8 mouse cellular contexts compared by ENCODE assay signal in genomic region chr2:135711925-135712288, GRCm38 (mm10). TPM values are rescaled to one million over a fixed set of nuclear protein-coding genes. Genes with fewer than 3 reads are reported as not detected.
DNase-seq lines count a peak whose midpoint lies in the region; ATAC-seq and TF ChIP-seq lines count a peak whose summit lies in the region.

No protein-coding gene starts in this region.

- H3K27ac ChIP-seq in kidney, adult 2 months (ENCODE audit: insufficient read depth, low read depth, low read length): no peak overlapping the region
- peak overlapping the region; percentile 59; the same call in 1 of the 2 replicates for H3K27ac ChIP-seq in limb, embryonic 14.5 days (replicated peaks; ENCODE audit: low read depth, low read length)
- H3K27ac ChIP-seq in midbrain, embryonic 13.5 days: peak overlapping the region; percentile 75; the same call in 1 of the 2 replicates
- H3K27ac ChIP-seq in stomach, embryonic 14.5 days (ENCODE audit: low read length): peak overlapping the region; percentile 3; the same call in 1 of the 2 replicates

- no peaks in the 10 kb centered on the region for H3K9me3 ChIP-seq in limb, embryonic 14.5 days (ENCODE audit: control insufficient read depth, low read length)
- no peaks in the 10 kb centered on the region for H3K9me3 ChIP-seq in midbrain, embryonic 13.5 days
- no peaks in the 10 kb centered on the region for H3K9me3 ChIP-seq in stomach, embryonic 14.5 days (ENCODE audit: control insufficient read depth, low read depth, low read length)

- ATAC-seq in erythroblast, adult 5-6 weeks (replicated peaks; ENCODE audit: low FRiP score, poor library complexity, severe bottlenecking): 0 out of 2 replicates have a peak, but pooled peaks have one; percentile 49
- peak; percentile 76 for ATAC-seq in limb, embryonic 14.5 days (ENCODE audit: low FRiP score, low read depth)
- ATAC-seq in midbrain, embryonic 13.5 days: peak; percentile 88
- peak; percentile 70; the same call in 1 of the 2 replicates for ATAC-seq in stomach, embryonic 14.5 days (ENCODE audit: insufficient number of reproducible peaks, insufficient read depth, low FRiP score, low read depth)

- H3K36me3 ChIP-seq in kidney, adult 2 months (ENCODE audit: control insufficient read depth, insufficient read depth, low read length): no peaks in the 10 kb centered on the region
- no peaks in the 10 kb centered on the region for H3K36me3 ChIP-seq in limb, embryonic 14.5 days (ENCODE audit: control insufficient read depth, insufficient read depth, low read length)
- no peaks in the 10 kb centered on the region for H3K36me3 ChIP-seq in midbrain, embryonic 13.5 days
- no peaks in the 10 kb centered on the region for H3K36me3 ChIP-seq in stomach, embryonic 14.5 days (ENCODE audit: control insufficient read depth, insufficient read depth, low read length)

- no peaks in the 10 kb centered on the region for H3K27me3 ChIP-seq in kidney, adult 2 months (replicated peaks; ENCODE audit: control insufficient read depth, insufficient read depth, low read length)
- no peaks in the 10 kb centered on the region for H3K27me3 ChIP-seq in limb, embryonic 14.5 days (ENCODE audit: control insufficient read depth, insufficient read depth, low read length)
- H3K27me3 ChIP-seq in midbrain, embryonic 13.5 days: 0 out of 2 replicates have a peak, but pooled peaks cover 3% of the 10 kb centered on the region
- H3K27me3 ChIP-seq in stomach, embryonic 14.5 days (ENCODE audit: control insufficient read depth, insufficient read depth, low read length): no peaks in the 10 kb centered on the region

- no peak for TF ChIP-seq POLR2A in kidney, adult 2 months (IDR thresholded peaks at IDR 0.05; ENCODE audit: low read depth, low read length)
- no peak for TF ChIP-seq POLR2A in limb, embryonic 14.5 days (IDR thresholded peaks at IDR 0.05; ENCODE audit: borderline replicate concordance, extremely low read depth, insufficient read depth, insufficient read length)

- H3K4me3 ChIP-seq in kidney, adult 2 months (ENCODE audit: insufficient read depth, low read depth, low read length): no peak overlapping the region
- no peak overlapping the region for H3K4me3 ChIP-seq in limb, embryonic 14.5 days (replicated peaks; ENCODE audit: low read length)
- peak overlapping the region; percentile 25 for H3K4me3 ChIP-seq in midbrain, embryonic 13.5 days (replicated peaks)
- no peak overlapping the region for H3K4me3 ChIP-seq in stomach, embryonic 14.5 days (ENCODE audit: low read depth, low read length)

- peak; percentile 85 for DNase-seq in adrenal gland, adult 8-10 months
- peak; percentile 91 for DNase-seq in heart, adult 8-10 months (ENCODE audit: low spot score)
- DNase-seq in kidney, adult 2 months: peak; percentile 94
- peak; percentile 85 for DNase-seq in limb, embryonic 14.5 days (ENCODE audit: low spot score)
- no peak for DNase-seq in cerebellum, adult 11-12 months

- TF ChIP-seq CTCF in kidney, adult 2 months (conservative IDR thresholded peaks at IDR 0.05; ENCODE audit: insufficient read depth, insufficient read length, low read depth, low read length): no peak; the same call in 1 of the 2 replicates

- no peak overlapping the region for H3K9ac ChIP-seq in limb, embryonic 14.5 days (ENCODE audit: low read depth, low read length, severe bottlenecking)
- 0 out of 2 replicates have a peak overlapping the region, but pooled peaks have one; percentile 14 for H3K9ac ChIP-seq in midbrain, embryonic 13.5 days (replicated peaks)
- H3K9ac ChIP-seq in stomach, embryonic 14.5 days (replicated peaks; ENCODE audit: low read depth, low read length): no peak overlapping the region

- peaks cover 2% of the 10 kb centered on the region; the same call in 1 of the 2 replicates for H3K4me1 ChIP-seq in kidney, adult 2 months (ENCODE audit: control insufficient read depth, insufficient read depth, low read length)
- H3K4me1 ChIP-seq in limb, embryonic 14.5 days (ENCODE audit: control insufficient read depth, insufficient read depth, low read length): peaks cover 26% of the 10 kb centered on the region
- H3K4me1 ChIP-seq in midbrain, embryonic 13.5 days (replicated peaks): peaks cover 52% of the 10 kb centered on the region
- peaks cover 15% of the 10 kb centered on the region for H3K4me1 ChIP-seq in stomach, embryonic 14.5 days (ENCODE audit: control insufficient read depth, insufficient read depth, low read length)

- peak overlapping the region; percentile 24 for H3K4me2 ChIP-seq in limb, embryonic 14.5 days (replicated peaks; ENCODE audit: low read depth, low read length, severe bottlenecking)
- H3K4me2 ChIP-seq in midbrain, embryonic 13.5 days (replicated peaks): peak overlapping the region; percentile 49
- H3K4me2 ChIP-seq in stomach, embryonic 14.5 days (replicated peaks; ENCODE audit: low read depth, low read length): peak overlapping the region; percentile 17; the same call in 1 of the 2 replicates

- 23% methylated on average over 8 of the region's 8 CpGs for WGBS in kidney, adult 2 months
- 13% methylated on average over 8 of the region's 8 CpGs for WGBS in limb, embryonic 14.5 days
- WGBS in midbrain, embryonic 13.5 days: 4% methylated on average over 8 of the region's 8 CpGs
- 16% methylated on average over 8 of the region's 8 CpGs for WGBS in stomach, embryonic 14.5 days

RNA-seq across cellular contexts. Expression of gene Plcb4, which starts 53.1 kb away (rescaled TPM):
- total RNA-seq in adrenal gland, adult 8-10 months (2022): 10 to 100 TPM; 31.0 to 47.2 (median 37.8) TPM
- total RNA-seq in erythroblast, adult 5-6 weeks (2015; ENCODE audit: low replicate concordance): 5.9 and 11.7 TPM in 2 replicates
- total RNA-seq in erythroblast, adult 5-6 weeks (2017; ENCODE audit: low replicate concordance): 1.4 and 3.0 TPM in 2 replicates
- total RNA-seq in heart, adult 8-10 months (2022): 10 to 100 TPM; 45.3 to 62.2 (median 56.4) TPM
- 5.1 and 6.1 TPM in 2 replicates for polyA plus RNA-seq in kidney, adult 2 months (2012; rRNA removed)
- 16.2 and 23.1 TPM in 2 replicates for polyA plus RNA-seq in limb, embryonic 14.5 days (2012; rRNA removed)
- polyA plus RNA-seq in limb, embryonic 14.5 days (2014; fragmentation: Nextera tagmentation; extraction: Ambion mirVana): 13.1 and 14.9 TPM in 2 replicates
- polyA plus RNA-seq in midbrain, embryonic 13.5 days (2015; fragmentation: Nextera tagmentation; extraction: Ambion mirVana): 34.6 and 38.2 TPM in 2 replicates
- polyA plus RNA-seq in stomach, embryonic 14.5 days (2014; fragmentation: Nextera tagmentation; extraction: Ambion mirVana): 45.9 and 51.4 TPM in 2 replicates
